Mouse (Mus musculus) liver (tissue): ENCODE data around the gene Bcar1.

Source experiments
- DNase-seq: peaks from one replicate; pipeline ENCODE4 v3.0.0-alpha.2; 2020; ENCODE audit warnings: mixed read lengths

The Bcar1 gene

GRCm38 (mm10) chr8:111735791-111736190 is 7.8 kb downstream of the Bcar1 start:
- DNase-seq, result no peak

DNA sequence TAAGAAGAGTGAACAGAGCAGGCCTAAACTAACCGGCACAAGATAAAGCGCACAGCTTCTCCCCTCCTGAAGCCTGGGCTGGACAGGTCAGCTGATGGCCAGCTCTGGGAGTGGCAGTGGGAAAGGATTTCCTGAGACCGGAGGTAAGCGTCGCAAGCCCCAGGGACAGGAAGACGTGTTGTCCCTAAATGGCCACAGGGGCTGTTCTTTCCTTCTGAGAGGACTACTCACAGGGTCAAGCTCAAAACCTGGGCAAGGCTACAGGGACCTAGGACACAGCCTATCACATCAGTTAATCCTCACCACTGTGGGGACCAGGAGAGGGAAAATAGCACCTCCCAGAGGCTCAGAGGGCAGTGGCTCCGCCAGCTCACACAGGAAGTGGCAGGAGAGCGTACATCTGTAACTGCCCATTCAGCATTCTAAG is 8.3 kb downstream of the Bcar1 start:
- DNase-seq, result no peak

GRCm38 (mm10) chr8:111734244-111734960 is 9.2 kb downstream of the Bcar1 start:
- DNase-seq, result no peak

- DNase-seq, result no peak
Observed at GRCm38 (mm10) chr8:111733581-111734243, 9.9 kb downstream of the Bcar1 start.

DNA sequence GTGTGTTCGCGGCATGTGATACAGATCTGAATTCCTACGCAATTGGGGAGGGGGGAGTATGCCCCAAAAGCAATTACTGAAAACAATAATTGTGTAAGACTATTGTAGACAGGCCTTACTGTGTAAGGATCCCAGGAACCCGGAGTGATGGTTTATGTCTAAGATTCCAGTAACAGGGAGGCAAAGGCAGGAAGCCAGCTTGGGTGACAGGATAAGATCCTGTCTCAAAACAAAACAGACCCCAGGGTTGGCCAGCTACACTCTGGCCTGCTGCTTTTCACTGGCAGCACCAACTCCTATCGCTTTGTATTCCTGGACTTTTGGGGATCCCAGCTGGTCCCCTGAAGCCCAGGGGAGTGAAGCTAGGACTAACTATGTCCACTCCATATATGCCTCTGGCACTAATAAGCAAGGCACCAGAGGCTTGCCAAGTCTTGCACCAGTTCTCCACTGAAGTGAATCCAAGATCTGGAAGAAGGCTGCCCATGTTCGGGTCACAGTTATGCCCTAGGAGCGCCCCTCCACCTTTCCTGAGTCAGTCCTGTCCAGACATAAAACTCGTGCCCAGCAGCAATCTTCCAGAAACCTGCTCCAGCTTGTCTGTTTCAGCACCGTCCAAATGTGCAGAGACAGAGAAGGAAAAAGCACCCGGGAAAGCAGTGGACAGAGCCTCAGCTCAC is 11.1 kb downstream of the Bcar1 start:
- DNase-seq, result no peak

DNA sequence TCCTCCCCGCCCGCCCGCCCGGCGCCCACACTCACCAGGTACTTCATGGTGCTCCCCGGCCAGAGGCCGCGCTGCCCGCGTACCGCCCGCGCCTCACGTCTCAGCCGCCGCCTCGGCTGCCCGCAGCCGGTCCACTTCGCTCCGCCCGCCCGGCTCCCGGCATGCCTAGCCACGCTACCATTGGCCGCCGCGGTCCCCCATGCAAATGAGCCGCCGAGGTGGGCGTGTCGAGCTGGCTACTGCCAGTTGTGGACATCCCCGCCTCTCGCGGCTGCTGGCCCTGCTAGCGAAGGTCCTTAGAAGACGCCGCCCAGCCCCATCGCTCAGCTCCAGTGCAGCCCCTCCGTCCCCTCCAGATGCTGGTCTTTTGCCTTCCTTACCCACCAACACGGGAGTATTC is 11.6 kb downstream of the Bcar1 start:
- peak; percentile 95 for DNase-seq

GRCm38 (mm10) chr8:111731231-111731977 is 12.2 kb downstream of the Bcar1 start:
- DNase-seq, result no peak

DNA sequence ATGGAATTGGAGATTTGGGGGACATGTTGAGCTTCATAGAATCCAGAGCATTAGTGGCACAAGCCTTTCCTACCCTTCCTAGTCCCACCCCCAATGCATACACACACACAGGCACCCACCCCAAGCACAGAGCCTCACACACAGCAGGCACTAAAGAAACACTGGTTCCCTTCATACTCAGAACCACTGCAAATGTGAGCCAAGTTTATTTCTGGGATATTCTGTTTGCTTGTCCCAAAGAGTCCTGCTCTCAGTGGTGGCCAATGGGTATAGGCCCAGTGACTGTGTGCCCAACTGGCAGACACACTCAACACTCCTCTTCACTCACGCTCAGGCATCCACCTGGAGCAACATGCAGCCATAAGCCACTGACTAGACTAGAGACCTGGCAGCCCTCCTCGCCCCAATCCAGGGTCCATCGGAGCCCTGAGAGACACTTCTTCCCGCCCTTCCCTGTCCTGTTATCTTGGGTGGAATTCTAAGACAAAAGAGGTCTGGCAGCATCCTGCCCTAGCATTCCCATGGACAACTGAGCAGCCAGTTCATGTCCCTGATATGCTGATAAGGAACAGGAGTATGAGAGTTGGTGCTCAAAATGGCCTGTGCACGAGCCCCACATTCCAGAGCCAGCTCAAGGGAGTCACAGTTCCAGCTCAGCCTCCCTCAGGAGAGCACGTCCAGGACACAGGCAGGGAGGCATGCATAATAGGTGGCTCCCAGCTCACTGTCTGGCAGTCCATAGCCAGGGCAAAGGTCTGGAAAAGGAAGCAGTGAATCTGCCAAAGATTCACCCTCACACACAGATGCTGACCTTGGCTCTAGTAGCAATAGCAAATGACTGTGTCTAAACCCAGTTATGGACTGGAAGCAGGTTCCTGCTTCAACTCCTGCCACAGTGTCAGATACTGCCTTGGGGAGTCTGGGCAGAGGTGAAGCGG is 14.1 kb downstream of the Bcar1 start:
- DNase-seq, result peak; percentile 2

- no peak for DNase-seq
Observed at GRCm38 (mm10) chr8:111728481-111728880, 15.1 kb downstream of the Bcar1 start.

DNA sequence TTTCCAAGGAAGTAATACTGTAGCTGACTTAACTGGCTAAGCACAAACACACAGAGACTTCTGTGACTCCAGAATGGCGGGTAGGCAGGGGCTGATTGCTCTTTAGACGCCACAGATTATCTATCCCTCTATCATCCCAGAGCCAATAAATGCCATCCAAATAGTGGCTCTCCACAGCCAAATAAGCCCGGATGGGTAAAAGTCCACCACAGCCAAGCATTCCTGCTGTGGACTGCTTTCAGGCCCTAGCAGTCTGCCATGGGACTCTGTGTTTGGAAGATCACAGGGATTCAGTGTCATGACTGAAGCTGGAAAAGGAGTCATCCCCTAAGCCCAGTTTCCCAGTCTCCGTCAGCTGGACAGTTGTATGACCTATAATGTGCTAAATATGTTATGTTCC is 16.1 kb downstream of the Bcar1 start:
- no peak for DNase-seq

DNA sequence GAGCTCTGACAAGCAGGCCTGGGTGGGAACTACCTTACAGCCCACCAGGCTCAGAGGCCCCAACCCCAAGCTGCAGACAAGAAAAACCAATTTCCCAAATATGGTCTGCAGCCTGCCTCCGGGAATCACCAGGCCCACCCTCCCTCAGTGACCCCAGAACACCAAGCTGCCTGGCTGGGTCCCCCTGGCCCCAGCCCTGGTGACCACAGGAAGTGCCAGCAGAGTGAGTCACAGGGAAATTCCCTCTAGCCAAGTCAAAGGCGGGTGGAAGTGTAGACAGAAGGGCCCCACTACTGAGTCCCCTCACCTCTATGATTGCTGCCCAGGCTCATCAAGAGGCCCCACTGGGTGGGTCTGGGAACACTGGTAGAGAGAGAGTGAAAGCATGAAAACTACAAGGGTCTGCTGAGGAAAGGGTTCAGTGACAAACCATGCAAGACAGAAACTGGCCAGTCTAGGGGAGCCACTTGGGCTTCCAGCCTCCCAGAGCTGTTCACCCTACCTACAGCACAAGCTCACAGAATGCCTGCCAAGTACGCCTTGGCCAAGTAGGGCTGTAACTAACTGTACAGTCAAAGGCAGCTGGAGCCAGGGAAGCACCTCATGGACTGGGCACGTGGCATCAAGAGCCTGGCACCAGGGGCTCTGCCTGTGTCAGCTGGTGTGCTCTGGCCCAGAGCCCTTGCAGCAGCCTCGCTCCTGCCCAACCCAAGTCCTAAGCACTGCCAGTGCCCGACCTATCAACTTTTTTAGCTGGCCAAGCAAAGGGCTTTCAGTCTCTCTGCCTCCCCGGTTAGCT is 17.3 kb downstream of the Bcar1 start:
- DNase-seq, result peak; percentile 35

DNA sequence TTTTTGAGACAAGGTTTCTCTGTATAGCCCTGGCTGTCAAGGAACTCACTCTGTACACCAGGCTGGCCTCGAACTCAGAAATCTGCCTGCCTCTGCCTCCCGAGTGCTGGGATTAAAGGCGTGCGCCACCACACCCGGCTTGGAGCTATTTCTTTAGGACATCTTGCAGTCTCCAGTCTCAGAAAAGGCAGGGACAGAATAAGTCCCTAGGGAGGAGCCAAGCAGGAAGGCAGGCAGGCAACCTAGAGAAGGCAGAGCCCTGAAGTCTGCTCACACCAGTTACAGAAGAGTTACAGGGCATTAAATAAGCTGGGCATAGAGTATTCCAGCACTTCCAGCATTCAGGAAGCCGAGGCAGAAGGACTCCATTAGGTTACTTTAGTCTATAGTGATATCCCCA is 18.3 kb downstream of the Bcar1 start:
- no peak for DNase-seq

DNA sequence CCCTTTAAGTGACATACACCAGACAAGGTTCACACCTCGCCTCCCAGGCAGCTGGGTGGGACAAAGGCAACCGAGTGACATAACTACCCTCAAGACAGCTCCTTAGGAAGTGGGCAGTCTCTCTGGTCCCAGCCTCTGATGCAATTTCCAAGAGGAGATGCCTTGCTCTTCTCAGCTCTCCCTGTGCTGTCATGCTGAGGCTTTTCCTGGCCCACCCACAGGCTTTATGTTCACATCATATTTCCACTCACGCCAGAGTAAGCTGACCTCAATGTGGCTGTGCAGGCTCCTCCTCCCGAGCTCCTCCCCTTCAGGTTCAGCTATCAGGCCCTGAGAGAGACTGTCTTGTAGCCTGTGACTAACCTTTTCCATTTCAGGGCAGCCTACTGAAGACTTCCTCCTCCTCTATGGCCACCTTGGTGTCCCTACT is 23.5 kb downstream of the Bcar1 start:
- no peak for DNase-seq

DNA sequence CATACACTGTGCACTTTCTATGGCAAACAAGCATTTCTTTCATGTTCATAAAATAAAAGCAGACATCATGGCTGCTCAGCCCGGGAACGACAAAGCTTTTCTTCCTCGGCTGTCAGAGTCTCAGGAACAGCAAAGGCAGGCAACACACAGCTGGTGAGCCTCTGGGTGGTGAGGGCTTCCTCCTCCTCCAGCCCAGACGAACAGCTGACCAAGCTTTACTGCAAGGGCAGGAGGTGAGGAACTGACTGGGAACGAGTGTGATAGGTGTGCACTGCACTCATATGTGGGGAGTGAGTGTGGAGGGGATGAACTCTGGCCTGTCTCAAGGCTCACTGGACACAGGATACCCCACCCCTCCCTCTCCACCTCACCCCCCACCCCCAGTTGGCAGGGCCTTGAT is 24.7 kb downstream of the Bcar1 start:
- no peak for DNase-seq

DNA sequence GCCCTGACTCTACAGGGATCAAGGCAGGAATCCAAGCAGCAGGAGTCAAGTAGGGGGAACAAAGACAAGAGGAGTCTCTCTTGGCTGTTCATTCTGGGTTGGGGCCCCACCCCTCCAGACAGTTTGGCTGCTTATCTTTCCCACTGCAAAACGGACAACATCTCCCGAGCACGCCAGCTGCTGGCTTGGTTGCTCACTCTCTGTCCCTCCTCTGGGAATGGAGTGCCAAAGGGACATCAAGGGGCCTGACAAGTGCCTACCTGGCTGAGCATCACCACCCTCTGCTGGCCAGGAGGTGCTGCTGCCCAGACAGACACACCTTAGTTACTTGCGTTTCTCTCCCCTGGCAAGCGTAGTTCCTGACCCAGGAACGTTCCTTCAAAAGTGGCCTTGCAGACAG is 25.7 kb downstream of the Bcar1 start:
- DNase-seq, result peak; percentile 40

GRCm38 (mm10) chr8:111717488-111717792 is 26.2 kb downstream of the Bcar1 start:
- no peak for DNase-seq

DNA sequence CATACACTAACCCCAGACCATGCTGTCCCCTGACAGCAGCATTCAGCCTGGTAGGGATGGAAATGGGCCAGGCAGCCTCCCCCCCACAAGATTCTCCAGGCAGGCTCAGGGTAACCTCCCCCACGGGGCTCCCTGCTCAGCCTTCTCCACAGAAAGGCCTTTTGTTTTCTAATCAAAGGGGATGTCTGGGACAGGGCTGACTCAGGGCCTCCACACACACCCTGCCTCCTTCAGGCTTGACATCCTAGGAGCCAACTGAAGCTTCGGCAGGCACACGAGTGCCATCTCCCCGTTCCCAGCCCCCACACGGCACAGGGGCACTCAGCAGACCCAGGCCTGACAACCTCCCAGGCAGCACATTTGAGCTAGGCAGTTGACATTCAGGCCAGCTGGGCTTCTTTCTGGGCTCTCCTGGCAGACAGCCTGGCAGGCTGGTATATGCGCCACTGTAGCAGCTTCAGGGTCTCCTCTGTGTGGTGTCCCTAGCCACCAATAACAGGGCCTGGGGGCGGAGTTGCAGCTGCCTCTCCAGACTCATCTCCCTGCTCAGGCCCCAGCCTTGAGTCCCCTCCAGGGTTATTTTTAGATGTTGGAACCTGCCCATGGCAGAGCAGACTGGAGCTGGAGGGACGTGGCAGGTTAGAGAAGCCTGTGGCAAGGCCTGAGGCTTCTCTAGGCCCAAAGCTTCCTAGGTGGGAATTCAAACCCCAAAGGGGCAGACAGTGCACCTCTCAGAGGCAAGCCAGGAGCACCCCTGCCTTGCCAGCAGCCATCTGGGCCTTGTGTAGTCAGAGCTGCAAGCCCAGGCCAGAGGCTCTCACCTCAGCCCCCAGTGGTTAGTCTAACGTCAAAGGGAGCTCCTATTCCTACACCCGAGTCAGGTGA is 26.8 kb downstream of the Bcar1 start:
- DNase-seq, result peak; percentile 45

DNA sequence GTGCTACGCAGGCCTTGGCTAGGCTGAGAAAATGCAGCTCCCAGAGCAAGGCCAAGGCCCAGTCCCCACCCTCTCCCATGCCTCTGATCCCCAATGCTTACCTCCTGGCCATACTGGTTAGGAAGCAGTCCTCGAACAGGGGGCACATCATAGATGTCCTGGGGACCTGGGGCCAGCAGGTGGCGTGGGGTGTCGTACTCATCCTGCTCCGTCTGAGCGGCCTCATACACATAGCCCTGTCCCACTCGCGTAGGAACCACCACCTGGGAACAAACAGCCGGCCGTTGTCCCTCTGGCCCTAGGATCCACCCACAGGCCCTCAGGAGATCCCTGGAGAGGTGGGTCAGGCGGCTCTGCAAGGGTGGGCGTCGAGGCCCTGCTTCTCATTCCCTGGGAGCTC is 28.1 kb downstream of the Bcar1 start:
- DNase-seq, result no peak

DNA sequence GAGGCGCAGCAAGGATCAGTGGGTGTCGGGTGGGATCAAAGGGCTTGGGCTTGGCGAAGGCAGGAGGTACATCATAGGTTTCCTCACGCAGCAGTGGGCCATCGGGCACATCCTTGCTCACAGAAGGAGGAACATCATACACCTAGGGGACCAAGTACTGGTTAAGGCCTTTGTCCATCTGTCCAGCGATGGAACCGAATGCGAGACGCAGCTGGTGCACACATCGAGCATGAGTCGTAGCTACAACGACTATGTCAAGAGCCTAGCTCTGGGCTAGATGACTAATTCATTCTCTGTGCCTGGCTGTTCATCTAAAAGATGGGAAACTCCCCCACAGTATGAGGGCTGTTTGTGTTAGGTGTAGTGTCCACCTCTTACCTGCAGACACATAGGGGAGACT is 29.3 kb downstream of the Bcar1 start:
- DNase-seq, result no peak

GRCm38 (mm10) chr8:111713817-111714216 is 29.8 kb downstream of the Bcar1 start:
- no peak for DNase-seq
